Mouse (Mus musculus) liver, embryonic 14.5 days (tissue): ENCODE data around the gene Fam168a. TPM values are rescaled to one million over a fixed set of nuclear protein-coding genes. Genes with fewer than 3 reads are reported as not detected.

Experiments
- ATAC-seq: fragments of 200-750 bp; cut with Nextera tagmentation; 2 replicates; pipeline ENCODE4 v1.8.0; 2017; ENCODE audit warnings: moderate number of reproducible peaks, mild to moderate bottlenecking, moderate library complexity; ENCODE audit not compliant: insufficient read depth
- DNase-seq, 3 experiments: peaks; one replicate each; pipeline ENCODE4 v3.0.0-alpha.2; 2012 to 2013; ENCODE audit warnings: low read depth in 3 of 3, low spot score in 3 of 3
- H3K27ac ChIP-seq: fragments of 300-500 bp; sonication (generic); 2 replicates; pipeline ENCODE4 v1.5.1; 2014; ENCODE audit warnings: moderate library complexity, mild to moderate bottlenecking, control low read depth, inconsistent platforms
- H3K27me3 ChIP-seq: fragments of 300-500 bp; sonication (generic); 2 replicates; pipeline ENCODE4 v1.6.1; 2014; ENCODE audit warnings: mild to moderate bottlenecking, low read length, moderate library complexity; ENCODE audit not compliant: control insufficient read depth, insufficient read depth
- H3K36me3 ChIP-seq: fragments of 300-500 bp; sonication (generic); replicated peaks from 2 replicates; pipeline ENCODE4 v1.6.1; 2014; ENCODE audit warnings: low read depth; ENCODE audit not compliant: control insufficient read depth, insufficient read depth
- H3K4me1 ChIP-seq, 2 experiments: fragments of 200-500 bp in 1 of 2; fragments of 300-500 bp in 1 of 2; sonication (generic) in 1 of 2; replicated peaks; 2 replicates each; pipeline ENCODE4 v1.6.1; 2012 to 2014; ENCODE audit warnings: antibody characterized with exemption in 1 of 2, inconsistent platforms in 1 of 2, low read length in 1 of 2; ENCODE audit not compliant: control insufficient read depth in 2 of 2, insufficient read depth in 2 of 2
- H3K4me2 ChIP-seq: fragments of 300-500 bp; sonication (generic); 2 replicates; pipeline ENCODE4 v1.6.1; 2014; ENCODE audit warnings: low read depth, mild to moderate bottlenecking, control low read depth, moderate library complexity
- H3K4me3 ChIP-seq, 2 experiments: fragments of 200-500 bp in 1 of 2; fragments of 300-500 bp in 1 of 2; sonication (generic) in 1 of 2; 2 replicates each; pipeline ENCODE4 v1.5.1; 2012 to 2014; ENCODE audit warnings: low read depth in 2 of 2, low read length in 2 of 2, mild to moderate bottlenecking in 2 of 2, control low read depth in 1 of 2, inconsistent platforms in 1 of 2, moderate library complexity in 1 of 2; ENCODE audit not compliant: insufficient read depth in 1 of 2
- H3K9ac ChIP-seq: fragments of 300-500 bp; sonication (generic); replicated peaks from 2 replicates; pipeline ENCODE4 v1.6.1; 2014; ENCODE audit warnings: mild to moderate bottlenecking, control low read depth, moderate library complexity
- H3K9me3 ChIP-seq: fragments of 300-500 bp; sonication (generic); 2 replicates; pipeline ENCODE4 v1.6.1; 2016; ENCODE audit warnings: low read length, mixed read lengths; ENCODE audit not compliant: control insufficient read depth
- CTCF ChIP-seq: IDR thresholded peaks from 2 replicates; pipeline ENCODE4 v1.5.1; 2016; ENCODE audit warnings: antibody characterized with exemption, low read depth, control low read depth
- EP300 ChIP-seq: IDR thresholded peaks from 2 replicates; pipeline ENCODE4 v1.6.1; 2016; ENCODE audit warnings: antibody characterized with exemption, low read depth
- WGBS: fragments of 180-500 bp; shearing (Covaris S2); extraction: QIAGEN DNeasy Blood & Tissue Kit; methylation state at CpG from one replicate; pipeline ENCODE4 v1.1.7; 2014; ENCODE audit not compliant: insufficient replicate concordance; 5-methylcytosine and 5-hydroxymethylcytosine counted together
- polyA plus RNA-seq, 2 experiments: library from polyadenylated mRNA; depleted of rRNA in 1 of 2; stranded (reverse) in 1 of 2; unstranded in 1 of 2; fragments of >200 nt; fragmentation: Nextera tagmentation in 1 of 2; extraction: Ambion mirVana in 1 of 2; gene quantifications; 2 replicates each; pipeline versions ENCODE4 v1.2.1 to v1.2.3; 2012 to 2014

The Fam168a gene
- polyA plus RNA-seq, 2 experiments: 4.1 to 4.4 TPM

DNA sequence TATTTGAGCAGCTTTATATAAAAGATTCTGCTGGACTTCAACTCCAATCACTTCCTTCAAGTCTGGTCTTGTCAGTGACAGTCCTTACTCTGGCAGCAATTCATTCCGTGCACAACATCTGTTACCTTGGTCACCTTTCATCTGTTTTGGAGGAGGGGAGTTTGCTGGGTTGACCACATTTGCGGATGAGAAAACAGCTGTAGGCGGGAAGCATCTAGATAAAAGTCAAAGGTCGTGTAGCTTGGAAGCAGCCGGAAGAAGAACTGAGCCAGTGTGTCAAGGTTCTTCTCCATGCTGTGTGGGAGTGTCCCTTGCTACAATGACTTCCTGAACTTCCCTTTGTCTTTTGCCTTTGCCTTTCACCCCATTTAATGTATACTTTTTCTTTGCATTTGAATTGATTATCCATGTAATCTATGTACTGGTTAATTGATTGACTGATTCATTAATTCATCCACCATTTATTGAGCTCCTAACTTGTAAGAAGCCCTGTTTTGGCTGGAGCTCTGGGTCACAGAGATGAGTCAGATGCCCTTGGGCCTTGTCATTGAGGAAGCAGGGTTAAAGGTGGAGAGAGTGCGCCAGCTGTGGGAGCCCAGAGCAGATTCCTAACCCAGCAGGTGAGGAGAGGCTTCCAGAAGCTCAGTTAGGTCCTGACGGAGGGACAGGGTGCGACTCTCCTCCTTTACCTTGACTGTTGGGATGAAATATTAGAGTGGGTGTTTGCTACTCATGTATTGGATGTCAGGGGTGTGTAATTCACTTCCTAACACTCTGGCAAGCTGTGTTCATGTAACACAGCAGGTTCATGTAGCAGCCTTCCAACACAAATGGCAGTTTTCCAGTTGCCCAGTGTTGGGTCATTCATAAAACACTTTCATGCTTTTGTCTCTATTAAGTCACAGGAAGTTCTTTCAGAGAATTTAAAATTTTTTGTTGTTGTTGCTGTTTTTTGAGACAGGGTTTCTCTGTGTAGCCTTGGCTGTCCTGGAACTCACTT, 6.4 kb upstream of the Fam168a start:
- H3K9ac ChIP-seq: no peak overlapping the region
- H3K4me2 ChIP-seq: no peak overlapping the region
- no peak overlapping the region for H3K4me3 ChIP-seq
- no peaks in the 10 kb centered on the region for H3K27me3 ChIP-seq
- ATAC-seq (no peak), DNase-seq (no peak)
- H3K4me1 ChIP-seq: no peaks in the 10 kb centered on the region; a peak in 1 of 4 replicates
- WGBS: 43% methylated on average over 8 of the region's 8 CpGs
- no peaks in the 10 kb centered on the region for H3K36me3 ChIP-seq
- no peak for TF ChIP-seq CTCF
- TF ChIP-seq EP300: no peak
- H3K27ac ChIP-seq: no peak overlapping the region
- no peaks in the 10 kb centered on the region for H3K9me3 ChIP-seq

DNA sequence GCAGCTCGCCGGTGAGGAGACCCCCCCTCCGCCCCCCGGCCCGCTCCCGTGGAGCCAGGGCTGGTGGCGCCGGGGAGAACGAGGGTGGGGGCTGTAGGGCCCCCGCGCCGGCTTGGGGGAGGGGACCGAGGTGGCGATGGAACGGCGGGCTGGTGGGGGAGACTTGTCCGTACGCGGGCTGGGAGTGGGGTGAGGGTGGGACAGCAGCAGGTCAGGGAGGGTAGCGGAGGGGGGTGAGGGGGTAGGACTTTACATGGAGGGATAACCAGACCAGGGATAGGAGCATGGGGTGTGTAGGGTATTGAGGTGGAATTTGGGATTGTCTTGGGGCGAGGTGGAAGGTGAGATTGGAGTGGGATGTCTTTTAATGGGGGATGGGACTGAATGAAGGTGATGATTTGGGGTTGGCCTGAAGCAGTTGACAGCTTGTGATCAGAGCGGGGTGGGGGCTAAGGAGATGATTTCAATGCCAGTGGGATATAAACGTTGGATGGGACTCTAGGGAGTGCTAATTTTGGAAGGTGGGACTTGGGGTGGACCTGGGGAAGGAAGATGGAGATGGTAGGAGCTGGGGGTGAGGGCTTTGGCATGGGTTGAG, 547 bp downstream of the Fam168a start:
- no peak for TF ChIP-seq CTCF
- no peak for TF ChIP-seq EP300
- Histone ChIP-seq H3K27me3 (no peaks in the 10 kb centered on the region), H3K4me3 (peak overlapping the region; percentile 78 to 81), H3K4me2 (peak overlapping the region; percentile 85), H3K27ac (peak overlapping the region; percentile 3; the same call in 1 of the 2 replicates), H3K36me3 (no peaks in the 10 kb centered on the region), H3K9ac (peak overlapping the region; percentile 83), H3K9me3 (no peaks in the 10 kb centered on the region), H3K4me1 (peaks cover 4 to 8% of the 10 kb centered on the region in 2 experiments; a peak in 3 of 4 replicates)
- under 1% methylated on average over 23 of the region's 23 CpGs for WGBS
- ATAC-seq (peak; percentile 12; the same call in 1 of the 2 replicates), DNase-seq (no peak)

DNA sequence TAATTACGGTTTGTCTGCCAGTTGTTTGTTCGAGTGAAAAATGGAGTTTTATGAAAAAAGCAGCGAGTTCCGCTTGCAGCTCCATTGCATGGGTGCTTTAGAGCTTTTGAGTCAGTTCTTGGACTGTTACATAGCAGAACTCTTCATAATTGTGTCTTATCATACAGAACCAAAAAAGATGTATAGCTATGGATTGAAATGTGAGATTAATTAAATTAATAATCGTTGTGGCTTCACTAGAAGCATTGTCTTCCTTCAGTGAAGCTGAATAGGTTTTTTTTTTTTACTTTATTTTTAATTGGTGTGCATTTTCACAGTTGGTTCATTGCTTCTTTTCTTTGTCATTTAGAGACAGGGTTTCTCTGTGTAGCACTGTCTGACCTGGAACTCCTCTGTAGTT, 12.3 kb downstream of the Fam168a start:
- ATAC-seq: no peak
- no peak overlapping the region for H3K9ac ChIP-seq
- no peak overlapping the region for H3K27ac ChIP-seq
- no peaks in the 10 kb centered on the region for H3K9me3 ChIP-seq
- 77% methylated on average over 5 of the region's 5 CpGs for WGBS
- H3K4me2 ChIP-seq: no peak overlapping the region
- TF ChIP-seq CTCF: no peak
- TF ChIP-seq EP300: no peak
- DNase-seq: no peak
- no peaks in the 10 kb centered on the region for H3K27me3 ChIP-seq
- no peak overlapping the region for H3K4me3 ChIP-seq
- H3K36me3 ChIP-seq: no peaks in the 10 kb centered on the region
- no peaks in the 10 kb centered on the region for H3K4me1 ChIP-seq

DNA sequence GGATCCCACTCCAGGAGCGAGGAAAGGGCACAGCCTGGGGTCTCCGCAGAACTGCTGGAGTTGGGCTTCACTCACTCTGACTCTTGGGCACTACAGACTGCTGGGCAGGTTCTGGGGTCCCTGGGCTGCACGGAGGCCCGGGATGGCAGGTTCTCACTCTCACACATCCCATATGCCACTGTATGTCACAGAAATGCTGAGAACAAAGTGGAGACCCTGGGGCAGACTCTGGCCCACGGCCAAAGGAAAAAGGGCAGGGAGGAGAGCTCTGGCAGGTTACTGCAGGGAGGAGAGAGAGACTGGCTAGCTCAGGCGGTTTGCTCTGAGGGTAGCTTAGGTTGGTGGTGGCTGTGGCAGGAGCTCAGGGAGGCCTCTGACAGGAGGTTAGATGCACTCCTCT, 15.8 kb downstream of the Fam168a start:
- Histone ChIP-seq H3K4me3 (no peak overlapping the region), H3K9me3 (no peaks in the 10 kb centered on the region), H3K27ac (no peak overlapping the region), H3K4me2 (no peak overlapping the region), H3K36me3 (no peaks in the 10 kb centered on the region), H3K27me3 (no peaks in the 10 kb centered on the region), H3K4me1 (no peaks in the 10 kb centered on the region), H3K9ac (no peak overlapping the region)
- TF ChIP-seq EP300: no peak
- no peak for TF ChIP-seq CTCF
- DNase-seq (no peak), ATAC-seq (no peak)
- 75% methylated on average over 6 of the region's 6 CpGs for WGBS

DNA sequence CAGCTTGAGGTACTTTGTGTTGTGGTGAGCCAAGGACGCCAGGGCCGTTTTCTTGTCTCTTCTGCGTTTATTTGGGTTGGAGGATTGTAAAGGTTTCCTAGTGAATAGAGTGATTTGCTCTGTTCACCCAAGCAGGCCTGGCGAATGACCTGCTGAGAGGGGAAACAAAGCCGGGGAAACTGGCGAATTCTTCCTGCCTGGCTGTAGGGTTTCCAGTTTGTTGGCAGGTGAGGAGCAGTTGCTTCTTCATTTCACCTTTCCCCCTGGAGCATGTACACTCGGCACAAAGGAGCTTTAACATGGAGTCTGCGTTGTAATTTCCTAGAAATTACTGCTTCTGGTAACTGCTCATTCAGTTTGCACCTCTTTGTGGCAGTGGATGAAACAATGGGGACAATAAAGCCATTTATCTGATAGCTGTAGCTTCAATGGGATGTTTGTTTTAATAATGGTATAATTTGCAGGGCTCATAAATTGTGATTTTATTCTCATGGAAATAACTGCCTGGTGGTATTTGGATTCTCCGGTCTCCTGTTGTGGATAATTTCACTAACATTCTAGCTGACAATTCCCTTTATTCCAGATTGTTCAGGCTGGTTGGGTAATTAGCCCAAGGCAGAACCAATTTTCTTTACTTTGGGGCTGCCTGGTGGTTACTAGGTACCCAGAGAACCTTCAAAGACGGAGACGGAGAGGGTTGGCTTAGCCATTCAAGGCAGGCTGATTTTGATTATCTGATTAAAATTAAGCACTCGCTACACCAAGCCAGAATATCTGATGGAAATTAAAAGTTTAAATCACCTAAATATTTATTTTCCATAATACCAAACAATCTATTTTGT, 17.2 kb downstream of the Fam168a start:
- no peak overlapping the region for H3K9ac ChIP-seq
- no peaks in the 10 kb centered on the region for H3K27me3 ChIP-seq
- H3K36me3 ChIP-seq: no peaks in the 10 kb centered on the region
- TF ChIP-seq EP300: no peak
- H3K4me3 ChIP-seq: no peak overlapping the region
- no peak for ATAC-seq
- DNase-seq: no peak
- no peaks in the 10 kb centered on the region for H3K4me1 ChIP-seq
- no peak overlapping the region for H3K27ac ChIP-seq
- H3K4me2 ChIP-seq: no peak overlapping the region
- 64% methylated on average over 12 of the region's 12 CpGs for WGBS
- H3K9me3 ChIP-seq: no peaks in the 10 kb centered on the region
